13 mouse cellular contexts compared by ENCODE assay signal in genomic region chr17:26631811-26632327, GRCm38 (mm10). TPM values are rescaled to one million over a fixed set of nuclear protein-coding genes. Genes with fewer than 3 reads are reported as not detected.
DNase-seq lines count a peak whose midpoint lies in the region; ATAC-seq and TF ChIP-seq lines count a peak whose summit lies in the region.
"Had no signal": no experiment of that assay in that cellular context is flagged by ENCODE, and none has a peak within 500 bp of the region (broad histone marks: within the 10 kb centered on the region; RNA-seq: fewer than 3 reads in every experiment).

No protein-coding gene starts in this region.

- no peaks in the 10 kb centered on the region for H3K27me3 ChIP-seq in stomach, embryonic 16.5 days (ENCODE audit: control insufficient read depth, insufficient read depth, low read length)
- no peaks in the 10 kb centered on the region for H3K27me3 ChIP-seq in stomach, postnatal 0 days (ENCODE audit: control insufficient read depth, insufficient read depth, low read length)
- H3K27me3 ChIP-seq in forebrain, postnatal 0 days (ENCODE audit: insufficient read depth, low read length) = no peaks in the 10 kb centered on the region

- peak overlapping the region; percentile 7; the same call in 1 of the 2 replicates for H3K27ac ChIP-seq in stomach, embryonic 16.5 days (ENCODE audit: low read length)
- no peak overlapping the region for H3K27ac ChIP-seq in stomach, postnatal 0 days (replicated peaks)
- no peak overlapping the region for H3K27ac ChIP-seq in forebrain, postnatal 0 days (ENCODE audit: low read depth, low read length)

- H3K4me3 ChIP-seq in stomach, embryonic 16.5 days (replicated peaks; ENCODE audit: low read length) = no peak overlapping the region
- H3K4me3 ChIP-seq in stomach, postnatal 0 days (ENCODE audit: low read depth, low read length) = no peak overlapping the region
- H3K4me3 ChIP-seq in forebrain, postnatal 0 days (ENCODE audit: low read depth, low read length) = no peak overlapping the region

- TF ChIP-seq EP300 in stomach, postnatal 0 days (optimal IDR thresholded peaks at IDR 0.05) = no peak

- no peak for ATAC-seq in stomach, embryonic 16.5 days (ENCODE audit: insufficient read depth, low FRiP score)
- no peak for ATAC-seq in stomach, postnatal 0 days (ENCODE audit: low FRiP score, low TSS enrichment)
- ATAC-seq in forebrain, postnatal 0 days = no peak
- ATAC-seq: liver, postnatal 0 days had no signal

- H3K4me1 ChIP-seq in stomach, embryonic 16.5 days (ENCODE audit: control insufficient read depth, insufficient read depth, low read length) = no peaks in the 10 kb centered on the region
- no peaks in the 10 kb centered on the region for H3K4me1 ChIP-seq in stomach, postnatal 0 days (replicated peaks; ENCODE audit: control insufficient read depth, insufficient read depth)
- H3K4me1 ChIP-seq in forebrain, postnatal 0 days (ENCODE audit: insufficient read depth) = no peaks in the 10 kb centered on the region

- H3K9me3 ChIP-seq in stomach, embryonic 16.5 days (replicated peaks; ENCODE audit: control insufficient read depth, low read length) = no peaks in the 10 kb centered on the region
- no peaks in the 10 kb centered on the region for H3K9me3 ChIP-seq in stomach, postnatal 0 days (ENCODE audit: control insufficient read depth, low read length)
- H3K9me3 ChIP-seq in forebrain, postnatal 0 days (ENCODE audit: low read length) = no peaks in the 10 kb centered on the region

- peak; percentile 31 to 54 for DNase-seq in adrenal gland, postnatal 36 days
- no peak for DNase-seq in adrenal gland, adult 18-20 months (ENCODE audit: low spot score in 2 of 2)
- no peak for DNase-seq in stomach, postnatal 0 days (ENCODE audit: low spot score)
- DNase-seq in left cerebral cortex, adult 18-20 months (ENCODE audit: low spot score in 2 of 2) = peak; percentile 66 to 82
- peak; percentile 96 for DNase-seq in telencephalon, adult 2 months (ENCODE audit: low read depth, low spot score)
- DNase-seq in forebrain, postnatal 0 days = no peak
- DNase-seq in urinary bladder, postnatal 25 days (ENCODE audit: low spot score) = no peak
- DNase-seq: adrenal gland, postnatal 25 days; heart, postnatal 36 days; kidney, adult 2 months; liver, postnatal 0 days; thymus, adult 18-20 months had no signal

- H3K4me2 ChIP-seq in stomach, embryonic 16.5 days (ENCODE audit: low read depth, low read length) = no peak overlapping the region
- H3K4me2 ChIP-seq in stomach, postnatal 0 days (replicated peaks; ENCODE audit: low read depth) = no peak overlapping the region
- no peak overlapping the region for H3K4me2 ChIP-seq in forebrain, postnatal 0 days (ENCODE audit: low read depth)

- TF ChIP-seq CTCF in stomach, postnatal 0 days (IDR thresholded peaks at IDR 0.05; ENCODE audit: low read depth) = no peak
- no peak for TF ChIP-seq CTCF in forebrain, postnatal 0 days (IDR thresholded peaks at IDR 0.05; ENCODE audit: low read depth)

- H3K9ac ChIP-seq in stomach, embryonic 16.5 days (ENCODE audit: low read length) = no peak overlapping the region
- H3K9ac ChIP-seq in stomach, postnatal 0 days (ENCODE audit: low read length) = no peak overlapping the region
- H3K9ac ChIP-seq in forebrain, postnatal 0 days = no peak overlapping the region
- H3K9ac ChIP-seq: liver, postnatal 0 days had no signal

- 70% methylated on average over 8 of the region's 8 CpGs for WGBS in stomach, embryonic 16.5 days
- 70% methylated on average over 8 of the region's 8 CpGs for WGBS in stomach, postnatal 0 days
- 84% methylated on average over 8 of the region's 8 CpGs for WGBS in forebrain, postnatal 0 days

- H3K36me3 ChIP-seq in stomach, embryonic 16.5 days (ENCODE audit: control insufficient read depth, insufficient read depth, low read length) = peaks cover 22% of the 10 kb centered on the region
- H3K36me3 ChIP-seq in stomach, postnatal 0 days (ENCODE audit: control insufficient read depth, insufficient read depth, low read length) = peaks cover 26% of the 10 kb centered on the region
- peaks cover 72% of the 10 kb centered on the region for H3K36me3 ChIP-seq in forebrain, postnatal 0 days (ENCODE audit: insufficient read depth)

RNA-seq across cellular contexts. Expression of gene Atp6v0e, which starts 31.2 kb away (rescaled TPM):
- total RNA-seq in adrenal gland, postnatal 36 days (2021) = 100 to 1,000 TPM; 193 to 224 TPM
- 100 to 1,000 TPM; 215 to 234 TPM for total RNA-seq in adrenal gland, adult 18-20 months (2021)
- 231 and 249 TPM in 2 replicates for polyA plus RNA-seq in stomach, embryonic 16.5 days (2015; fragmentation: Nextera tagmentation; extraction: Ambion mirVana)
- 334 and 340 TPM in 2 replicates for polyA plus RNA-seq in stomach, postnatal 0 days (2015; fragmentation: Nextera tagmentation; extraction: Ambion mirVana)
- total RNA-seq in left cerebral cortex, adult 18-20 months (2021) = 10 to 100 TPM; 41.2 to 43.6 TPM
- total RNA-seq in forebrain, postnatal 0 days (2014; rRNA removed) = 60.2 and 71.9 TPM in 2 replicates
- 106 and 139 TPM in 2 replicates for polyA plus RNA-seq in forebrain, postnatal 0 days (2015; fragmentation: Nextera tagmentation; extraction: Ambion mirVana)

Comparison
In these comparisons a context has a peak if more than half of its experiments do, and no peak if none do; other contexts are left out.
1. DNase-seq: peak in adrenal gland, postnatal 36 days (2 of 2), left cerebral cortex, adult 18-20 months (2 of 2) and telencephalon, adult 2 months (single experiment); none in adrenal gland, adult 18-20 months (0 of 2), stomach, postnatal 0 days (single experiment), forebrain, postnatal 0 days (single experiment) and urinary bladder, postnatal 25 days (single experiment).